13 mouse cellular contexts compared by ENCODE assay signal in the genomic region with DNA sequence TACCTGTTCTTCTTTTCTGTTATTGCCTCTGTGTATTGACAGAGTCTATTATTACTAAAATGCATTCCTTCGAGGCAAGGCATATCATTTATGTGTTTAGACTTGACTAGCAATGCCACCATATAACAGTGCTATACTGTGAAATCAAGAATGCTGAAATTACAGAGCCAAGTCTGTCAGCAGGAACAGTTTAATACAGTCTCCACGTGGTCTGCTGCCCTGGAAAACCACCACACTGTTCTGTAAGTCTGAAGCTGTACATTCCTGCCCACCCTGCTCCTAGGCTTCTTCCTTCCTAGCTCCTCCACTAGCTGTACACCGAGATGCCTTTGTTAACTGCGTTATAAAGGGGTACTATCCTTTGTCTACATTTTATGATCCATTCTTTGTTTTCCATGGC. TPM values are rescaled to one million over a fixed set of nuclear protein-coding genes. Genes with fewer than 3 reads are reported as not detected.
DNase-seq lines count a peak whose midpoint lies in the region; ATAC-seq and TF ChIP-seq lines count a peak whose summit lies in the region.
"Had no signal": no experiment of that assay in that cellular context is flagged by ENCODE, and none has a peak within 500 bp of the region (broad histone marks: within the 10 kb centered on the region; RNA-seq: fewer than 3 reads in every experiment).

No protein-coding gene starts in this region.

- no peak for TF ChIP-seq CTCF in liver, postnatal 0 days (IDR thresholded peaks at IDR 0.05; ENCODE audit: low read depth)
- TF ChIP-seq CTCF in left cerebral cortex, adult 2 months (IDR thresholded peaks at IDR 0.05) = no peak

- H3K4me3 ChIP-seq in kidney, embryonic 14.5 days (ENCODE audit: low read length) = no peak overlapping the region
- H3K4me3 ChIP-seq in embryonic facial prominence, embryonic 12.5 days = no peak overlapping the region
- H3K4me3 ChIP-seq in limb, embryonic 11.5 days (ENCODE audit: low read depth, low read length) = no peak overlapping the region
- H3K4me3 ChIP-seq in liver, postnatal 0 days (ENCODE audit: low read depth, low read length) = no peak overlapping the region
- no peak overlapping the region for H3K4me3 ChIP-seq in left cerebral cortex, adult 2 months
- H3K4me3 ChIP-seq: heart, adult 2 months; hindbrain, embryonic 15.5 days had no signal

- TF ChIP-seq EP300 in liver, postnatal 0 days (IDR thresholded peaks at IDR 0.05; ENCODE audit: low read depth) = no peak

- DNase-seq in kidney, adult 8-10 months = no peak
- no peak for DNase-seq in limb, embryonic 11.5 days (ENCODE audit: low spot score)
- no peak for DNase-seq in liver, postnatal 0 days
- DNase-seq in right cerebral cortex, postnatal 10 days (ENCODE audit: low spot score in 2 of 2) = no peak
- no peak for DNase-seq in yolk sac, embryonic 10.5 days (ENCODE audit: low spot score)
- no peak for DNase-seq in left cerebral cortex, adult 2 months (ENCODE audit: extremely low spot score in 1 of 2, low spot score in 2 of 2)
- DNase-seq: adrenal gland, adult 8-10 months; cerebellum, adult 2 months; heart, adult 2 months; lung, embryonic 14.5 days had no signal

- intact Hi-C loops in left cerebral cortex, adult 2 months (cut with DNase I) = loop anchor here (5.0 kb wide), 1 partner anchor 310 kb away; no protein-coding TSS in a partner anchor

- 31% methylated on average over 4 of the region's 4 CpGs for WGBS in kidney, embryonic 14.5 days
- WGBS in embryonic facial prominence, embryonic 12.5 days = 41% methylated on average over 4 of the region's 4 CpGs
- 58% methylated on average over 4 of the region's 4 CpGs for WGBS in limb, embryonic 11.5 days
- whole genome bisulfite sequencing in liver, postnatal 0 days (ENCODE audit: insufficient replicate concordance) = 50% methylated on average over 4 of the region's 4 CpGs

- peaks cover 11% of the 10 kb centered on the region for H3K4me1 ChIP-seq in kidney, embryonic 14.5 days (ENCODE audit: control insufficient read depth, insufficient read depth, low read length)
- peaks cover 11% of the 10 kb centered on the region for H3K4me1 ChIP-seq in embryonic facial prominence, embryonic 12.5 days
- 0 out of 2 replicates have a peak, but pooled peaks cover 5% of the 10 kb centered on the region for H3K4me1 ChIP-seq in limb, embryonic 11.5 days (ENCODE audit: control insufficient read depth, insufficient read depth, low read length)
- peaks cover 10% of the 10 kb centered on the region for H3K4me1 ChIP-seq in liver, postnatal 0 days (ENCODE audit: insufficient read depth)

- H3K9me3 ChIP-seq in kidney, embryonic 14.5 days (ENCODE audit: control insufficient read depth, low read length) = no peaks in the 10 kb centered on the region
- H3K9me3 ChIP-seq in embryonic facial prominence, embryonic 12.5 days = no peaks in the 10 kb centered on the region
- H3K9me3 ChIP-seq in limb, embryonic 11.5 days (ENCODE audit: control insufficient read depth, low read length) = no peaks in the 10 kb centered on the region
- no peaks in the 10 kb centered on the region for H3K9me3 ChIP-seq in liver, postnatal 0 days (ENCODE audit: low read length)
- H3K9me3 ChIP-seq: hindbrain, embryonic 15.5 days had no signal

- no peaks in the 10 kb centered on the region for H3K27me3 ChIP-seq in kidney, embryonic 14.5 days (ENCODE audit: control insufficient read depth, insufficient read depth, low read length)
- H3K27me3 ChIP-seq in embryonic facial prominence, embryonic 12.5 days = no peaks in the 10 kb centered on the region
- H3K27me3 ChIP-seq in limb, embryonic 11.5 days (ENCODE audit: control insufficient read depth, insufficient read depth, low read length) = no peaks in the 10 kb centered on the region
- H3K27me3 ChIP-seq in liver, postnatal 0 days (ENCODE audit: insufficient read depth, low read length) = no peaks in the 10 kb centered on the region
- H3K27me3 ChIP-seq: hindbrain, embryonic 15.5 days had no signal

- H3K9ac ChIP-seq in kidney, embryonic 14.5 days (ENCODE audit: low read depth, low read length) = no peak overlapping the region
- no peak overlapping the region for H3K9ac ChIP-seq in embryonic facial prominence, embryonic 12.5 days
- no peak overlapping the region for H3K9ac ChIP-seq in limb, embryonic 11.5 days (ENCODE audit: low read length)
- no peak overlapping the region for H3K9ac ChIP-seq in liver, postnatal 0 days (replicated peaks)
- H3K9ac ChIP-seq: hindbrain, embryonic 15.5 days; lung, embryonic 14.5 days had no signal

- no peak overlapping the region for H3K4me2 ChIP-seq in kidney, embryonic 14.5 days (replicated peaks; ENCODE audit: low read depth, low read length)
- no peak overlapping the region for H3K4me2 ChIP-seq in embryonic facial prominence, embryonic 12.5 days (replicated peaks)
- no peak overlapping the region for H3K4me2 ChIP-seq in limb, embryonic 11.5 days (ENCODE audit: low read depth, severe bottlenecking)
- no peak overlapping the region for H3K4me2 ChIP-seq in liver, postnatal 0 days (ENCODE audit: low read depth, low read length)
- H3K4me2 ChIP-seq: lung, embryonic 14.5 days had no signal

- peaks cover 3% of the 10 kb centered on the region; the same call in 1 of the 2 replicates for H3K36me3 ChIP-seq in kidney, embryonic 14.5 days (ENCODE audit: control insufficient read depth, insufficient read depth, low read length)
- H3K36me3 ChIP-seq in embryonic facial prominence, embryonic 12.5 days = no peaks in the 10 kb centered on the region
- H3K36me3 ChIP-seq in limb, embryonic 11.5 days (ENCODE audit: control insufficient read depth, insufficient read depth, low read length) = no peaks in the 10 kb centered on the region
- 0 out of 2 replicates have a peak, but pooled peaks cover 4% of the 10 kb centered on the region for H3K36me3 ChIP-seq in liver, postnatal 0 days (replicated peaks; ENCODE audit: insufficient read depth, low read length)
- H3K36me3 ChIP-seq: hindbrain, embryonic 15.5 days had no signal

- no peak for ATAC-seq in kidney, embryonic 14.5 days (ENCODE audit: low FRiP score, low TSS enrichment)
- ATAC-seq in embryonic facial prominence, embryonic 12.5 days (ENCODE audit: insufficient number of reproducible peaks, insufficient read depth, low FRiP score, low TSS enrichment) = no peak
- no peak for ATAC-seq in limb, embryonic 11.5 days (ENCODE audit: insufficient number of reproducible peaks, low FRiP score, low TSS enrichment, low read depth)
- no peak for ATAC-seq in liver, postnatal 0 days

- peak overlapping the region; percentile 17; the same call in 1 of the 2 replicates for H3K27ac ChIP-seq in kidney, embryonic 14.5 days (ENCODE audit: low read depth, low read length)
- H3K27ac ChIP-seq in embryonic facial prominence, embryonic 12.5 days = peak overlapping the region; percentile 74
- peak overlapping the region; percentile 2; the same call in 1 of the 2 replicates for H3K27ac ChIP-seq in limb, embryonic 11.5 days (replicated peaks; ENCODE audit: low read depth, low read length)
- peak overlapping the region; percentile 100 for H3K27ac ChIP-seq in liver, postnatal 0 days (ENCODE audit: low read depth)
- H3K27ac ChIP-seq in left cerebral cortex, adult 2 months = no peak overlapping the region
- H3K27ac ChIP-seq: heart, adult 2 months; hindbrain, embryonic 15.5 days had no signal

RNA-seq across cellular contexts. Expression of a gene that starts 1.6 kb away (rescaled TPM):
- 14.8 and 20.1 TPM in 2 replicates for polyA plus RNA-seq in kidney, embryonic 14.5 days (2014; fragmentation: Nextera tagmentation; extraction: Ambion mirVana)
- polyA plus RNA-seq in embryonic facial prominence, embryonic 12.5 days (2016; fragmentation: Nextera tagmentation; extraction: Ambion mirVana) = 20.6 and 22.4 TPM in 2 replicates
- 13.7 and 14.4 TPM in 2 replicates for polyA plus RNA-seq in limb, embryonic 11.5 days (2014; fragmentation: Nextera tagmentation; extraction: Ambion mirVana)
- 24.0 and 28.0 TPM in 2 replicates for polyA plus RNA-seq in liver, postnatal 0 days (2015; fragmentation: Nextera tagmentation; extraction: Ambion mirVana)
- 10 to 100 TPM; 50.9 to 54.8 TPM for total RNA-seq in left cerebral cortex, adult 2 months (2021)

RNA-seq across cellular contexts. Expression of a gene that starts 51.5 kb away (rescaled TPM):
- polyA plus RNA-seq in kidney, embryonic 14.5 days (2014; fragmentation: Nextera tagmentation; extraction: Ambion mirVana) = 59.9 TPM in 2 replicates
- polyA plus RNA-seq in embryonic facial prominence, embryonic 12.5 days (2016; fragmentation: Nextera tagmentation; extraction: Ambion mirVana) = 50.8 and 53.0 TPM in 2 replicates
- 51.7 and 52.8 TPM in 2 replicates for polyA plus RNA-seq in limb, embryonic 11.5 days (2014; fragmentation: Nextera tagmentation; extraction: Ambion mirVana)
- 32.8 and 34.9 TPM in 2 replicates for polyA plus RNA-seq in liver, postnatal 0 days (2015; fragmentation: Nextera tagmentation; extraction: Ambion mirVana)
- 100 to 1,000 TPM in 1 of 2 experiments, 10 to 100 TPM in 1; 100.0 to 109 TPM for total RNA-seq in left cerebral cortex, adult 2 months (2021)

RNA-seq across cellular contexts. Expression of a gene that starts 51.7 kb away (rescaled TPM):
- polyA plus RNA-seq in kidney, embryonic 14.5 days (2014; fragmentation: Nextera tagmentation; extraction: Ambion mirVana) = 11.2 and 13.0 TPM in 2 replicates
- 17.8 and 18.7 TPM in 2 replicates for polyA plus RNA-seq in embryonic facial prominence, embryonic 12.5 days (2016; fragmentation: Nextera tagmentation; extraction: Ambion mirVana)
- polyA plus RNA-seq in limb, embryonic 11.5 days (2014; fragmentation: Nextera tagmentation; extraction: Ambion mirVana) = 10.7 and 12.2 TPM in 2 replicates
- 6.3 and 6.6 TPM in 2 replicates for polyA plus RNA-seq in liver, postnatal 0 days (2015; fragmentation: Nextera tagmentation; extraction: Ambion mirVana)
- 100 to 1,000 TPM; 101 to 103 TPM for total RNA-seq in left cerebral cortex, adult 2 months (2021)
